Mouse (Mus musculus) olfactory bulb, adult 2 months (tissue): ENCODE measurements around the gene Ksr2.

Experiments used
- CTCF ChIP-seq: fragments of 200-500 bp; IDR thresholded peaks from 2 replicates; pipeline ENCODE4 v1.5.1; 2012; ENCODE audit warnings: low read depth, mild to moderate bottlenecking, low read length, moderate library complexity; ENCODE audit not compliant: insufficient read depth
- POLR2A ChIP-seq: fragments of 200-500 bp; IDR thresholded peaks from 2 replicates; pipeline ENCODE4 v1.6.1; 2012; ENCODE audit warnings: mild to moderate bottlenecking, low read depth, low read length, moderate library complexity; ENCODE audit not compliant: insufficient read depth

- TF ChIP-seq CTCF (no peak), POLR2A (no peak)
Measured at GRCm38 (mm10) chr5:117602026-117602425, 188.2 kb downstream of the Ksr2 start.
